Mouse (Mus musculus) T-helper 1 cell (primary cell): ENCODE data around the gene Psmg3.

Source experiments
- in situ Hi-C: fragments of 300-600 bp; cut with MboI, MseI; formaldehyde crosslinking; loops from one replicate; pipeline ENCODE4 v1.15.1; 2025; ENCODE audit warnings: high pct_unique_total_duplicates

Gene Psmg3

GRCm38 (mm10) chr5:139796001-139796620 lies 30.6 kb downstream of the Psmg3 start:
- in situ Hi-C loops, result loop anchor here (10.0 kb wide), 1 partner anchor 799 kb away; no protein-coding TSS in a partner anchor

- in situ Hi-C loops, result loop anchor here (5.0 to 10.0 kb wide), 2 partner anchors 800 to 1618 kb away; no protein-coding TSS in a partner anchor
Observed at GRCm38 (mm10) chr5:139794938-139795337, 31.7 kb downstream of the Psmg3 start.

GRCm38 (mm10) chr5:139794137-139794536 lies 32.5 kb downstream of the Psmg3 start:
- in situ Hi-C loops, result loop anchor here (5.0 to 10.0 kb wide), 2 partner anchors 801 to 1617 kb away; no protein-coding TSS in a partner anchor

- in situ Hi-C loops, result loop anchor here (5.0 to 10.0 kb wide), 2 partner anchors 801 to 1616 kb away; no protein-coding TSS in a partner anchor
Observed at GRCm38 (mm10) chr5:139793338-139794089, 33.2 kb downstream of the Psmg3 start.

GRCm38 (mm10) chr5:139792966-139793337 lies 33.7 kb downstream of the Psmg3 start:
- in situ Hi-C loops, result loop anchor here (5.0 to 10.0 kb wide), 2 partner anchors 802 to 1616 kb away; no protein-coding TSS in a partner anchor

- in situ Hi-C loops, result loop anchor here (5.0 to 10.0 kb wide), 2 partner anchors 803 to 1615 kb away; no protein-coding TSS in a partner anchor
Observed at GRCm38 (mm10) chr5:139792159-139792775, 34.4 kb downstream of the Psmg3 start.

- in situ Hi-C loops, result loop anchor here (5.0 to 10.0 kb wide), 2 partner anchors 803 to 1614 kb away; no protein-coding TSS in a partner anchor
Observed at GRCm38 (mm10) chr5:139791227-139792158, 35.2 kb downstream of the Psmg3 start, which contains the start of gene Mafk. Mafk (plus strand) TSS chr5:139791513.

- in situ Hi-C loops, result no loop called here
Observed at GRCm38 (mm10) chr5:139789466-139789865, 37.2 kb downstream of the Psmg3 start.

GRCm38 (mm10) chr5:139781406-139781805 lies 45.3 kb downstream of the Psmg3 start:
- in situ Hi-C loops, result no loop called here

- in situ Hi-C loops, result loop anchor here (10.0 kb wide), 1 partner anchor 1332 kb away; the partner anchor contains the start of gene Zfp157
Observed at GRCm38 (mm10) chr5:139776966-139777365, 49.7 kb downstream of the Psmg3 start.

- in situ Hi-C loops, result loop anchor here (10.0 kb wide), 1 partner anchor 1331 kb away; the partner anchor contains the start of gene Zfp157
Observed at GRCm38 (mm10) chr5:139775216-139775926, 51.3 kb downstream of the Psmg3 start, which contains the start of gene Ints1. Ints1 (minus strand) TSS chr5:139775674.
